Mouse (Mus musculus): ENCODE measurements around the gene Fsip1.
"Not testable (repeated sequence)": the region's sequence is repeated elsewhere in the genome, so short reads cannot be mapped to it uniquely, and the experiment has no call there.

The Fsip1 gene

GRCm38 (mm10) chr2:118256621-118257053 is at the start of gene Fsip1:
Fsip1 (minus strand) TSS chr2:118256966.
- DNase-seq (ENCODE audit: low read depth, low spot score) = peak; percentile 86

DNA sequence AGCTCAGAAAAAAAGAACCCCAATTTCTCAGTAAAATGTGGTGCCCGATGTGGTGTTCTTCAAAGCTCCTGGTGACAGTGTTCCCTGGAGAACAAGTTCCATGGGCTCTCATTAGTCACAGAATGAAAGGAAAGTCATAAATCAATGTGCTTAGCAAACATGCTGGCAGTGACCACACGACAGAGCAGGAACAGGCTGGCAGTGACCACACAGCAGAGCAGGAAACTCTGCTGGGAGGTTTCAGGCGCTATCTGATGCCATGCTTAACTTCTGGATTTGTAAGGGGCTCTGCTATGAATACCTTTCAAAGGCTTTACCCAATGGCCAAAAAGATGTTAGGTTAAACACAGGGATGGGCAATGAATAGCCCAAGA is 49.7 kb upstream of the Fsip1 start:
- DNase-seq (ENCODE audit: low read depth, low spot score) = no peak

DNA sequence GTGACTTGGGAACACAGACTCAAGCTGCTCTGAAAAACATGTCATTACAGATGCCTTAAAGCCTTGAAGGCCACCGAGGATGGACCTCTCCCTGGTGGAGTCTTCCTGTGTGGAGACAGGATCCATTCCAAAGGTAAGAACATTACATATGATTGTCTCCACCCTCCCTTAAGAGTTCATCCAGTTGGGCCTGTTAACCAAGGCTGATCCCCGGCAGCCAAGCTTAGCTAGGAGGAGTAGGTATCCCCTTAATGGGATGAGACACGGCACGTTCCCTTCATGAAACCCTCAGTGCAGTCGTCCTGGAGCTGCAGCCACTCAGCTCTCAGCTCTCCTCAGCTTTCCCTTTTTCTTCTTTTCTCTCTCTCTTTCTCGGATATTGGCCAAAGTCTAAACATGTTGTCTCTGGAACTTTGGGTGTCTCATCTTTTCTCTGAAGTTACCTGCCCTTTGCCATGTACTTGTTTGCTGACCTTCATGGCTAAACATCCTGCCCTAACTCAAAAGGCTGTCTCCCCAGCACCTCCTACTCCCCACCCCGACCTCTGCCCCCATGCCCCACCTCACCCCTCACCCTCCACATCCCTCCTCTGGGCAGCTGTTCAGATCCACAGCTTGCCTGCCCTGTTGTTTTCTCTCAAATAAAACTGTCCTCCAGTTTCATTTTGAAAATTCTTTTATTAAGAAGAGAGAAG is 49.2 kb upstream of the Fsip1 start:
- DNase-seq (ENCODE audit: low read depth, low spot score) = no peak

GRCm38 (mm10) chr2:118303456-118303855 is 46.7 kb upstream of the Fsip1 start:
- DNase-seq (ENCODE audit: low read depth, low spot score) = no peak

GRCm38 (mm10) chr2:118301656-118302055 is 44.9 kb upstream of the Fsip1 start:
- DNase-seq (ENCODE audit: low read depth, low spot score) = no peak

DNA sequence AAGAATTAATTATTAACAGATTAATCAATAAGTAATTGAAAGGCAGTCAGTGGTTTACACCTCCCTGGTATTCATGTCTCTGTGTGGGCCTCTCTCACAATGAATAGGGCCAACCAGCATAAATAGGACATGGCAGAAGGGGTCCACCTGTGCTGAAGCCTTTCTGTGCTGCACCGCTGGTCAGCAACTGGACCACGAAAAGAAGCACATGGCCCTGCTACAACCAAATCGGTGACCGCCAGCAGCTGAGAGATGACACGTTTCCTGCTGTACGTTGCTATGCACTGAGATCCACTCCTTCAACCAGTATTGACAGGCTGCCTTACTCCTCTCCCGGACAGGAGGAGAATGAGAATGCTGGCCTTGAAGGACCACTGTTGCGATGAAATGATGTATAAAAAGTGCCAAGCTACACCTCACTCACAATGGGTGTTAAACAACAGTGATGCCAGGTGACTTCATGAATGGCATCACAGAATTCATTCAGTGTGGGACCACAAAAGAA is 44.3 kb upstream of the Fsip1 start:
- DNase-seq (ENCODE audit: low read depth, low spot score) = no peak

- DNase-seq (ENCODE audit: low read depth, low spot score) = no peak
Measured at GRCm38 (mm10) chr2:118299981-118300380, 43.2 kb upstream of the Fsip1 start.

GRCm38 (mm10) chr2:118298601-118299000 is 41.8 kb upstream of the Fsip1 start:
- DNase-seq (ENCODE audit: low read depth, low spot score) = no peak

- no peak for DNase-seq (ENCODE audit: low read depth, low spot score)
Measured at GRCm38 (mm10) chr2:118297966-118298365, 41.2 kb upstream of the Fsip1 start.

DNA sequence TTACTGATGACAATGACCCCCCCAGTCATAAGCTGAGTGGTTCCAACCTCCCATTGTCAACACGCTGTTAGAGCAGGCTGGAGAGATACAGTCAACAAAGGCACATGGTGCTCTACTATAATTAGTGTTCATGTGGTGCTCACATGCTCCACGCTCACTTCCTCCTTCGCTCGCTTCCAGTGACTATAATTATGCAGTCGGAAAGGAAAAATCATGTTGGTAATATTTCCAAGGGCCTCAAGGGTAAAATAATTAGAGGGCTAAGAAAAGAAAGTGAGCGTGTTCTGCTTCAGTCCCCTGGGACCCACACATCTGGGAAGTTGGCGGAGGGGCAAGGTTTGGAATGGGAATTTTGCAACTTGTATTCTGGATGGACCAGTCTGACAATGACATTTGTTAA is 38.7 kb upstream of the Fsip1 start:
- DNase-seq (ENCODE audit: low read depth, low spot score) = peak; percentile 66

GRCm38 (mm10) chr2:118293583-118293982 is 36.8 kb upstream of the Fsip1 start:
- DNase-seq (ENCODE audit: low read depth, low spot score) = no peak

GRCm38 (mm10) chr2:118289066-118289460 is 32.3 kb upstream of the Fsip1 start:
- not testable (repeated sequence) for DNase-seq (ENCODE audit: low read depth, low spot score)

- peak; percentile 51 for DNase-seq (ENCODE audit: low read depth, low spot score)
Measured at GRCm38 (mm10) chr2:118288326-118289065, 31.7 kb upstream of the Fsip1 start.

DNA sequence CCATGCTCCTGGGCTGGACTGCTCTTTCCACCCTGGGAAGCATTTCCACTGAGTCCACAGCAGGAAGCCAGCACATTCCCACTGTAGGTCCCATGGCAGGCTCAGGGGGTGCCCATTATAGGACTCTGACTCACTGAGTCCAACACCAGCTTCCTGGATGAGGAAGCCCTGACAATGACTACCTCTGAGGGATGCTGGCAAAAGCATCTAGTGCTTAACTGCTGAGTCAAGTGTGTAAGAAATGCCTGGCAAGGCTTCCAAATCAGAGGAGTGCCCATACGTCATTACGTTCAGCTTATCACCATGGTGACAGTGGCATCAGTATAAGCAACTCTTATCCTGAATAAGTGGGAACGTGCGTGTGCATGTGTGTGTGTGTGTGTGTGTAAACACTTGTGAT is 30.9 kb upstream of the Fsip1 start:
- peak; percentile 87 for DNase-seq (ENCODE audit: low read depth, low spot score)

DNA sequence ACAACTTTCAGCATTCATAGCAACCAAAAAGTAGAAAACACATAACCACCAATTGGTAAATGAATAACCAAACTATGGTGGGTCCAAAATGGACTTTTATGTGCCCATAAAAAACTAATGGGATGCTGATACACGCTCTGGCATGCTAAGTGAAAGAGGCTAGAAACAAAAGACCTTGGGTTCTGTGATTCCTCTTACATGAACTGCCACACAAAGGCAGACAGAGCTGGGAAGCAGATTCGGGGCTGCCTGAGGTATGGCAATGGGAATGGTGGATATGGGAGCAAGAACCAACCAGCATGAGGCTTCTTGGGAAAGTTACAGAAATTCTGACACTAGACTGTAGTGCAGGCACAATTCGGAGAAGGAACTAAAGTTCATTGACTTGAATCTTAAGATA is 25.7 kb upstream of the Fsip1 start:
- no peak for DNase-seq (ENCODE audit: low read depth, low spot score)

GRCm38 (mm10) chr2:118278249-118278648 is 21.5 kb upstream of the Fsip1 start:
- DNase-seq (ENCODE audit: low read depth, low spot score) = peak; percentile 79

DNA sequence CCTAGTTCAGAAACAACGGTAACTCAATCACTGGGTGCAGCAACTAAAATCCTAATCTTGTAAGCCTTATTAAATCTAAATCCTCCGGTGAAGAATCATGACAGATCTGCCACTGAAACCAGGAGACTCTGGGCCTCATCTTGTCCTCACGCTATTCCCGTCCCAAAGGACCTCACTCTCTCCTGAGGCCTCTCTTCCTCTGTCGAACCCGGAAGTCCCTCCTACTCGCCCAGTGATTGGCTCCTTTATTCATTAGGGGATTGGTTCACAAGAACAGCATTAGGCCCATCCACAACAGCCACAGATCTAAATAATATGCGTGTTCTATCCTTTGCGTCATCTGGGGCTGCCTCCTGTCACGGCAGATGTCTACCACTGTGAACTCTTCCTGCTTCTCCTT is 14.8 kb upstream of the Fsip1 start:
- DNase-seq (ENCODE audit: low read depth, low spot score) = no peak

GRCm38 (mm10) chr2:118270213-118270612 is 13.4 kb upstream of the Fsip1 start:
- DNase-seq (ENCODE audit: low read depth, low spot score) = peak; percentile 77

GRCm38 (mm10) chr2:118263914-118264201 is 7.1 kb upstream of the Fsip1 start:
- no peak for DNase-seq (ENCODE audit: low read depth, low spot score)

DNA sequence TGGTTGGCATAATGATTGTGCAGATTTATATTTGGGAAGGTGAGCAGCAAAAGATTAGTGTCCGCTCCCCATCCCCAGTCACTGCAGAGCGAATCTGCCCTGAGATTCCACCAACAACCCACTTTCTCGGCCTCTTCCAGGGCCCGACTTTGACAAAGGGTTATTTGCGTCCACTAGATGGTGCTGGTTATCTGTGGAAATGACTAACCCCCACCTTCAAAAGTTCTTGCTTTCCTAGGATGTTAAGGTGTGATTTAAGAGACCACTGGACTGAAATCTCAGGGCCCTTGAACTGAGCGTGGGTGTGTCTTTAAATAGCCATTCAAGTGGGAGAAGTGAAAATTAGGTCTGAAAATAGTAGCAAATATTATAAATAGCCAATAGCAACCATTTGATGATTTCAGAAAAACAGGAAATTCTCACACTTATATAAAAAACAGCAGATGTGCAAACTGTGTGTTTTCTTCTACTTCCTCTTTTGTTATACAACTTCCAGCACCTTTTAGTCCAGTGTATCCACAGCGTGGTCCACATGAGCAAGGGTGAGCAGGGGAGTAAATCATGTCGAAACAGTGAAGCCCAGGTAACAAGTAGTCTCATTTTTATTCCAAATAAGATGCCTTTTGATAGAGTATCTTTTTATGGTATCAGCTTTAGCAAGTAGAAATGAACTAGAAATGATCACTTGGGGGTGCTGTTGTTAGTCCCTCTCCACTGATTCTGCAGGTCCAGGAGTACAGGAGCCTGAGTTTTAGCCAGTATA is 6.6 kb upstream of the Fsip1 start:
- DNase-seq (ENCODE audit: low read depth, low spot score) = peak; percentile 81

DNA sequence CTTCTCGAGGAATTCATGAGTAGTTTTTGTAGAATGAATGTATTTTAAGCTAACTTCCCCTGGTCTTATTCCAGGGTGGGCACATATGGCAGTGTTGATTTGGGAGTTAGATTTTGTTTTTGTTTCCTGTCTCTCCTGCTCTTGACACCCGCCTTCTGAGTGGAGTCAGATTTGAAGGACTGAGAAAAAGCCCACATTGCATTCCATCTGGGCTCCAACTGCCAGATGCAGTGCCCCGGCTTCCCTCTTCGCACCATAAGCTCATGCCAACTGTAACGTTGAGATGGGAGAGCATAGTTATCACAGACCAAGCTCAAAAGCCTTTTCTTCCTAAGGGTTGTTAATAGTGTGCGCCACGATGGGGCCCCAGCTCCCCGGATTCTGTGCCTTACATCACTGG is 5.9 kb upstream of the Fsip1 start:
- peak; percentile 86 for DNase-seq (ENCODE audit: low read depth, low spot score)

DNA sequence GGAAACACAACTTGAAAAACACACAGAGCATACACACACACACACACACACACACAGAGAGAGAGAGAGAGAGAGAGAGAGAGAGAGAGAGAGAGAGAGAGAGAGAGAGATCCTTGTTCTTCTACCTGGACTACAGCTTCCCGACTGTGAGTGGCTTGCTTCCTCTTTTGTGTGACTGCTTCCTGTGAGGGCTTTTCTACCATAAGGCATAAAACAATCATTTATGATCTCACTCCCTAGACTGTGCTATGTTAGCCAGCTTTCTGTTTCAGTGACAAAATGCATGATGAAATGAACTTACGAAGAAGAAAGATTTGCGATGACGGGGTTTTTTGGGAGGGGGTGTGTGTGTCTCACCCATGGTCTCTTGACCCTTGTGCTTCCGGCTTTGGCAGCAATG is 3.0 kb upstream of the Fsip1 start:
- DNase-seq (ENCODE audit: low read depth, low spot score) = no peak

DNA sequence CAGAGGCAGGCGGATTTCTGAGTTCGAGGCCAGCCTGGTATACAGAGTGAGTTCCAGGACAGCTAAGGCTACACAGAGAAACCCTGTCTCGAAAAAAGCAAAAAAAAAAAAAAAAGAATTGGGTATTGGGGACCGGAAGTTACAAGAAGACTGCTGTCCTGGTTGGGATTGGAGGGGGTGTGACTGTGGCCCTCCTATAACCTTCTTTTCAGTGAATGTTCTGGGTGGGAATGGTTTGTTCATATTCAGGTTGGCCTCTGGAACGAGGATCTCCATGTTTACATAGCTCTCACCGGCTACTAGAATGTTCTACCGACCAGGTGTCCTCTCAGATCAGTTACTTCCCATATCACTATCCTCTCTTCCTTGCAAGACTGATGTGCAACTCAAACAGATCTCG is 328 bp upstream of the Fsip1 start:
- DNase-seq (ENCODE audit: low read depth, low spot score) = no peak

Data from brain, adult 2 months (tissue).